Mouse (Mus musculus) ES-CJ7 (cell line): Measurements from ENCODE around the gene Tcerg1l.

ENCODE experiments used
- DNase-seq: peaks from one replicate; pipeline ENCODE4 v3.0.0; 2011; ENCODE audit warnings: low read depth, low spot score

The Tcerg1l gene

GRCm38 (mm10) chr7:138397485-138398181 lies at the start of gene Tcerg1l:
Tcerg1l (minus strand) TSS chr7:138397730.
- peak; percentile 45 for DNase-seq

GRCm38 (mm10) chr7:138442096-138442495 lies 44.6 kb upstream of the Tcerg1l start:
- DNase-seq = no peak

- no peak for DNase-seq
Measured at GRCm38 (mm10) chr7:138432541-138432940, 35.0 kb upstream of the Tcerg1l start.

- DNase-seq = no peak
Measured at GRCm38 (mm10) chr7:138431456-138431855, 33.9 kb upstream of the Tcerg1l start.

- DNase-seq = peak; percentile 38
Measured at GRCm38 (mm10) chr7:138429916-138430315, 32.4 kb upstream of the Tcerg1l start.

GRCm38 (mm10) chr7:138428826-138429225 lies 31.3 kb upstream of the Tcerg1l start:
- DNase-seq = peak; percentile 36

- no peak for DNase-seq
Measured at GRCm38 (mm10) chr7:138427441-138427840, 29.9 kb upstream of the Tcerg1l start.

- no peak for DNase-seq
Measured at GRCm38 (mm10) chr7:138413496-138413895, 16.0 kb upstream of the Tcerg1l start.

- no peak for DNase-seq
Measured at GRCm38 (mm10) chr7:138401641-138402040, 4.1 kb upstream of the Tcerg1l start.

GRCm38 (mm10) chr7:138400506-138401272 lies 3.2 kb upstream of the Tcerg1l start:
- no peak for DNase-seq

GRCm38 (mm10) chr7:138398182-138398793 lies 758 bp upstream of the Tcerg1l start:
- DNase-seq = peak; percentile 83

GRCm38 (mm10) chr7:138396863-138397484 lies 556 bp downstream of the Tcerg1l start:
- peak; percentile 60 for DNase-seq

GRCm38 (mm10) chr7:138396109-138396862 lies 1.2 kb downstream of the Tcerg1l start:
- no peak for DNase-seq

GRCm38 (mm10) chr7:138389941-138390340 lies 7.6 kb downstream of the Tcerg1l start:
- DNase-seq = no peak

- DNase-seq = no peak
Measured at GRCm38 (mm10) chr7:138389071-138389470, 8.5 kb downstream of the Tcerg1l start.

- DNase-seq = no peak
Measured at GRCm38 (mm10) chr7:138379221-138379620, 18.3 kb downstream of the Tcerg1l start.

- no peak for DNase-seq
Measured at GRCm38 (mm10) chr7:138378546-138378945, 19.0 kb downstream of the Tcerg1l start.

GRCm38 (mm10) chr7:138375573-138375972 lies 22.0 kb downstream of the Tcerg1l start:
- peak; percentile 40 for DNase-seq

GRCm38 (mm10) chr7:138374376-138374775 lies 23.2 kb downstream of the Tcerg1l start:
- no peak for DNase-seq

GRCm38 (mm10) chr7:138373530-138373929 lies 24.0 kb downstream of the Tcerg1l start:
- DNase-seq = no peak

GRCm38 (mm10) chr7:138367570-138367969 lies 30.0 kb downstream of the Tcerg1l start:
- no peak for DNase-seq
